Mouse (Mus musculus): ENCODE measurements around the gene Ogfrl1. TPM values are rescaled to one million over a fixed set of nuclear protein-coding genes. Genes with fewer than 3 reads are reported as not detected.
"Not testable (repeated sequence)": the region's sequence is repeated elsewhere in the genome, so short reads cannot be mapped to it uniquely, and the experiment has no call there.

The Ogfrl1 gene
- polyA plus RNA-seq (2016; fragmentation: Nextera tagmentation; extraction: Ambion mirVana) = 4.6 and 7.4 TPM in 2 replicates

- Histone ChIP-seq H3K9me3 (replicated peaks) (no peaks in the 10 kb centered on the region), H3K4me1 (no peaks in the 10 kb centered on the region), H3K36me3 (no peaks in the 10 kb centered on the region), H3K4me3 (no peak within 1 kb of the TSS), H3K27me3 (ENCODE audit: low read depth, poor library complexity, severe bottlenecking) (no peaks in the 10 kb centered on the region), H3K27ac (no peak within 1 kb of the TSS)
- WGBS = 81% methylated on average over 4 of the region's 4 CpGs
- no peak for DNase-seq (ENCODE audit: low spot score)
Measured at GRCm38 (mm10) chr1:23397623-23398022, at the start of gene Ogfrl1. TSS of gene Ogfrl1 (minus strand) at chr1:23397772.

GRCm38 (mm10) chr1:23445736-23446424, 48.3 kb upstream of the Ogfrl1 start:
- H3K9me3 ChIP-seq (replicated peaks) = no peaks in the 10 kb centered on the region
- no peaks in the 10 kb centered on the region for H3K27me3 ChIP-seq (ENCODE audit: low read depth, poor library complexity, severe bottlenecking)
- H3K36me3 ChIP-seq = no peaks in the 10 kb centered on the region
- H3K4me1 ChIP-seq = 0 out of 2 replicates have a peak, but pooled peaks cover 3% of the 10 kb centered on the region
- H3K4me3 ChIP-seq = no peak overlapping the region
- DNase-seq (ENCODE audit: low spot score) = no peak
- no peak overlapping the region for H3K27ac ChIP-seq
- 89% methylated on average over 5 of the region's 5 CpGs for WGBS

GRCm38 (mm10) chr1:23433612-23434011, 36.0 kb upstream of the Ogfrl1 start:
- DNase-seq (ENCODE audit: low spot score) = no peak
- 90% methylated on average over 3 of the region's 3 CpGs for WGBS
- H3K4me3 ChIP-seq = no peak overlapping the region
- H3K27ac ChIP-seq = no peak overlapping the region
- H3K4me1 ChIP-seq = no peaks in the 10 kb centered on the region
- H3K36me3 ChIP-seq = no peaks in the 10 kb centered on the region
- no peaks in the 10 kb centered on the region for H3K9me3 ChIP-seq (replicated peaks)
- no peaks in the 10 kb centered on the region for H3K27me3 ChIP-seq (ENCODE audit: low read depth, poor library complexity, severe bottlenecking)

GRCm38 (mm10) chr1:23426447-23426846, 28.9 kb upstream of the Ogfrl1 start:
- no peaks in the 10 kb centered on the region for H3K9me3 ChIP-seq (replicated peaks)
- WGBS = 82% methylated on average over 2 of the region's 2 CpGs

GRCm38 (mm10) chr1:23418941-23419340, 21.4 kb upstream of the Ogfrl1 start:
- no peak for DNase-seq (ENCODE audit: low spot score)
- no peaks in the 10 kb centered on the region for H3K36me3 ChIP-seq
- H3K27me3 ChIP-seq (ENCODE audit: low read depth, poor library complexity, severe bottlenecking) = no peaks in the 10 kb centered on the region
- WGBS = 87% methylated on average over 1 of the region's 1 CpGs
- no peak overlapping the region for H3K4me3 ChIP-seq
- H3K27ac ChIP-seq = no peak overlapping the region
- H3K9me3 ChIP-seq (replicated peaks) = no peaks in the 10 kb centered on the region
- no peaks in the 10 kb centered on the region for H3K4me1 ChIP-seq

More at GRCm38 (mm10) chr1:23426447-23426846, 28.9 kb upstream of the Ogfrl1 start:
- no peaks in the 10 kb centered on the region for H3K36me3 ChIP-seq
- no peak overlapping the region for H3K4me3 ChIP-seq
- H3K27me3 ChIP-seq (ENCODE audit: low read depth, poor library complexity, severe bottlenecking) = no peaks in the 10 kb centered on the region
- H3K4me1 ChIP-seq = no peaks in the 10 kb centered on the region
- no peak overlapping the region for H3K27ac ChIP-seq
- no peak for DNase-seq (ENCODE audit: low spot score)

GRCm38 (mm10) chr1:23418059-23418458, 20.5 kb upstream of the Ogfrl1 start:
- no peaks in the 10 kb centered on the region for H3K36me3 ChIP-seq
- no peaks in the 10 kb centered on the region for H3K4me1 ChIP-seq
- no peak overlapping the region for H3K4me3 ChIP-seq
- no peak for DNase-seq (ENCODE audit: low spot score)
- no peak overlapping the region for H3K27ac ChIP-seq
- no peaks in the 10 kb centered on the region for H3K27me3 ChIP-seq (ENCODE audit: low read depth, poor library complexity, severe bottlenecking)
- no peaks in the 10 kb centered on the region for H3K9me3 ChIP-seq (replicated peaks)
- WGBS = 73% methylated on average over 2 of the region's 2 CpGs

GRCm38 (mm10) chr1:23417562-23417961, 20.0 kb upstream of the Ogfrl1 start:
- H3K9me3 ChIP-seq (replicated peaks) = no peaks in the 10 kb centered on the region
- H3K36me3 ChIP-seq = no peaks in the 10 kb centered on the region
- DNase-seq (ENCODE audit: low spot score) = no peak
- WGBS = 88% methylated on average over 3 of the region's 3 CpGs
- no peaks in the 10 kb centered on the region for H3K27me3 ChIP-seq (ENCODE audit: low read depth, poor library complexity, severe bottlenecking)
- H3K27ac ChIP-seq = no peak overlapping the region
- H3K4me1 ChIP-seq = no peaks in the 10 kb centered on the region
- no peak overlapping the region for H3K4me3 ChIP-seq

- Histone ChIP-seq H3K27ac (no peak overlapping the region), H3K27me3 (ENCODE audit: low read depth, poor library complexity, severe bottlenecking) (no peaks in the 10 kb centered on the region), H3K4me3 (no peak overlapping the region), H3K4me1 (no peaks in the 10 kb centered on the region), H3K36me3 (no peaks in the 10 kb centered on the region), H3K9me3 (replicated peaks) (no peaks in the 10 kb centered on the region)
- DNase-seq (ENCODE audit: low spot score) = no peak
- 89% methylated on average over 5 of the region's 5 CpGs for WGBS
Measured at GRCm38 (mm10) chr1:23411533-23411932, 14.0 kb upstream of the Ogfrl1 start.

GRCm38 (mm10) chr1:23409960-23410359, 12.4 kb upstream of the Ogfrl1 start:
- DNase-seq (ENCODE audit: low spot score) = no peak
- Histone ChIP-seq H3K4me3 (no peak overlapping the region), H3K4me1 (no peaks in the 10 kb centered on the region), H3K9me3 (replicated peaks) (no peaks in the 10 kb centered on the region), H3K36me3 (no peaks in the 10 kb centered on the region), H3K27ac (no peak overlapping the region), H3K27me3 (ENCODE audit: low read depth, poor library complexity, severe bottlenecking) (no peaks in the 10 kb centered on the region)
- WGBS = 92% methylated on average over 2 of the region's 2 CpGs

GRCm38 (mm10) chr1:23402401-23402800, 4.8 kb upstream of the Ogfrl1 start:
- Histone ChIP-seq H3K9me3 (replicated peaks) (no peaks in the 10 kb centered on the region), H3K27me3 (ENCODE audit: low read depth, poor library complexity, severe bottlenecking) (no peaks in the 10 kb centered on the region), H3K4me1 (no peaks in the 10 kb centered on the region), H3K27ac (no peak overlapping the region), H3K36me3 (no peaks in the 10 kb centered on the region), H3K4me3 (no peak overlapping the region)
- WGBS = 96% methylated on average over 3 of the region's 3 CpGs
- DNase-seq (ENCODE audit: low spot score) = no peak

- no peaks in the 10 kb centered on the region for H3K9me3 ChIP-seq (replicated peaks)
- H3K36me3 ChIP-seq = no peaks in the 10 kb centered on the region
- 62% methylated on average over 1 of the region's 1 CpGs for WGBS
- no peaks in the 10 kb centered on the region for H3K27me3 ChIP-seq (ENCODE audit: low read depth, poor library complexity, severe bottlenecking)
- no peak overlapping the region for H3K27ac ChIP-seq
- DNase-seq (ENCODE audit: low spot score) = no peak
- no peak overlapping the region for H3K4me3 ChIP-seq
- no peaks in the 10 kb centered on the region for H3K4me1 ChIP-seq
Measured at GRCm38 (mm10) chr1:23399552-23399951, 2.0 kb upstream of the Ogfrl1 start.

GRCm38 (mm10) chr1:23394356-23394755, 3.2 kb downstream of the Ogfrl1 start:
- not testable (repeated sequence) for H3K9me3 ChIP-seq (replicated peaks); H3K27me3 ChIP-seq (ENCODE audit: low read depth, poor library complexity, severe bottlenecking); H3K27ac ChIP-seq; H3K4me3 ChIP-seq; H3K4me1 ChIP-seq; H3K36me3 ChIP-seq; DNase-seq (ENCODE audit: low spot score)
- 79% methylated on average over 2 of the region's 2 CpGs for WGBS

- Histone ChIP-seq H3K27me3 (ENCODE audit: low read depth, poor library complexity, severe bottlenecking) (no peaks in the 10 kb centered on the region), H3K4me3 (no peak overlapping the region), H3K9me3 (replicated peaks) (no peaks in the 10 kb centered on the region), H3K4me1 (no peaks in the 10 kb centered on the region), H3K36me3 (no peaks in the 10 kb centered on the region), H3K27ac (no peak overlapping the region)
- WGBS = 90% methylated on average over 7 of the region's 7 CpGs
- no peak for DNase-seq (ENCODE audit: low spot score)
Measured at GRCm38 (mm10) chr1:23391744-23392143, 5.8 kb downstream of the Ogfrl1 start.

GRCm38 (mm10) chr1:23384326-23384725, 13.2 kb downstream of the Ogfrl1 start:
- no peak for DNase-seq (ENCODE audit: low spot score)
- WGBS = 88% methylated on average over 6 of the region's 6 CpGs
- H3K9me3 ChIP-seq (replicated peaks) = no peaks in the 10 kb centered on the region

More at GRCm38 (mm10) chr1:23384326-23384725, 13.2 kb downstream of the Ogfrl1 start:
- no peaks in the 10 kb centered on the region for H3K36me3 ChIP-seq
- H3K4me1 ChIP-seq = peaks cover 13% of the 10 kb centered on the region
- no peak overlapping the region for H3K27ac ChIP-seq
- no peak overlapping the region for H3K4me3 ChIP-seq
- no peaks in the 10 kb centered on the region for H3K27me3 ChIP-seq (ENCODE audit: low read depth, poor library complexity, severe bottlenecking)

All from limb, embryonic 10.5 days (tissue).